Mouse (Mus musculus): Measurements from ENCODE around the gene Sept6.

The Sept6 gene

GRCm38 (mm10) chrX:36991694-36992093, at the start of gene Sept6:
TSS of gene Sept6 (minus strand) at chrX:36991794.
- TF ChIP-seq GATA4 (IDR thresholded peaks at IDR 0.05; ENCODE audit: insufficient replicate concordance, low read length): no peak

DNA sequence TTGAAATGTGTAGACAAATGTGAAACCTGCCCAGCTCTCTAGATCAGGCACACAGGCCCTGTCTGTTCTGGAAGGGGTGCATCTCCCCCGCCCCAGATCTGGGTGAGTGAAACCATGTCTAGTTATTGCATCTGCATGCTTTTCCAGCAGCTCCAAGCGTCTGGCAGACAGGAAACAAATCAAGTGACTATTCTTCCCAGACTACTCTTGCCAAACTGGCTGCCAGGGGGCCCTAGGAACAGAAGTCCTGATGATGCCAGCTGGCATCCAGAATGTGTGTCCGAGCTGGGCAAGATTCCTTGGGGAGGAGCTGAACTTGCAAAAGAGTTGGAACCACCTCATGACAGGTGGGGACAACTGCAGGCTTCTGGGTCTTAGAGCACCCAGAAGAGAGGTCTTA, 36.8 kb upstream of the Sept6 start:
- TF ChIP-seq GATA4 (IDR thresholded peaks at IDR 0.05; ENCODE audit: insufficient replicate concordance, low read length): no peak

- no peak for TF ChIP-seq GATA4 (IDR thresholded peaks at IDR 0.05; ENCODE audit: insufficient replicate concordance, low read length)
These were observed 32.2 kb upstream of the Sept6 start for GRCm38 (mm10) chrX:37023652-37024309.

DNA sequence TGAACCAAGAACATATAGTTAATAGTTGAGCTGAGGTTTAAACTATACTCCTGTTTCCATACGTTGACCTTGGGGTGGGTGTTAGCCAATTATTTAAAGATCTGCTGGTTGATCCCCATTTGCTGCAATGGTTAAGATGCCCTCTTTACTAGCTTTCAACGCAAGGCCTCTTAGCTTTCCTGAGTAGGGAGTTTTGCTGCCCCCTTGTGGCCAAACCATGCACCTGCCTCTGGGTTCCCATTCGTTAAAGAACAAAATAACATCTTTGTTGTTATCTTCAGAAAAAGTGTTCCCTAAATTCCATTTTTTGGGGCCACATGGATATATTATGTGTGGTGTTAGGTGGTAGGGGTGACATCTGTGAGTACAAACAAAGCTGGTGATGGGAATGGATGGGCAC, 31.1 kb upstream of the Sept6 start:
- no peak for TF ChIP-seq GATA4 (IDR thresholded peaks at IDR 0.05; ENCODE audit: insufficient replicate concordance, low read length)

DNA sequence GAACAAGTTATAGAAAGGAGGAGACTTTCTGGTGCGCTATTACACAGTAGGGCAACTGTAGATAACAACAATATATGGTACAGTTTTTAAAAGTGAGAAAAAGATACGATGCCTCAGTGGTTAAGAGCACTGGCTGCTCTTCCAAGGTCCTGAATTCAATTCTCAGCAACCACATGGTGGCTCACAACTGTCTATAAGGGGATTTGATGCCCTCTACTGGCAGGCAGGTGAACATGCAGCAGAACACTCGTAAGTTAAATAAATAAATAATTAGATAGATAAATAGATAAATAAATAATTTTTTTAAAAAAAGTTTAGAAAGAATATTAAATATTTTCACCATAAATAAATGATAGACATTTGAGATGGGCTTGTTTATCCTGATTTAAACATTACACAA, 27.5 kb upstream of the Sept6 start:
- TF ChIP-seq GATA4 (IDR thresholded peaks at IDR 0.05; ENCODE audit: insufficient replicate concordance, low read length): no peak

GRCm38 (mm10) chrX:37018150-37018654, 26.6 kb upstream of the Sept6 start:
- no peak for TF ChIP-seq GATA4 (IDR thresholded peaks at IDR 0.05; ENCODE audit: insufficient replicate concordance, low read length)

GRCm38 (mm10) chrX:37013870-37014269, 22.3 kb upstream of the Sept6 start:
- TF ChIP-seq GATA4 (IDR thresholded peaks at IDR 0.05; ENCODE audit: insufficient replicate concordance, low read length): no peak

- no peak for TF ChIP-seq GATA4 (IDR thresholded peaks at IDR 0.05; ENCODE audit: insufficient replicate concordance, low read length)
These were observed 555 bp downstream of the Sept6 start for GRCm38 (mm10) chrX:36991039-36991438.

GRCm38 (mm10) chrX:36989752-36990404, 1.7 kb downstream of the Sept6 start:
- TF ChIP-seq GATA4 (IDR thresholded peaks at IDR 0.05; ENCODE audit: insufficient replicate concordance, low read length): no peak

DNA sequence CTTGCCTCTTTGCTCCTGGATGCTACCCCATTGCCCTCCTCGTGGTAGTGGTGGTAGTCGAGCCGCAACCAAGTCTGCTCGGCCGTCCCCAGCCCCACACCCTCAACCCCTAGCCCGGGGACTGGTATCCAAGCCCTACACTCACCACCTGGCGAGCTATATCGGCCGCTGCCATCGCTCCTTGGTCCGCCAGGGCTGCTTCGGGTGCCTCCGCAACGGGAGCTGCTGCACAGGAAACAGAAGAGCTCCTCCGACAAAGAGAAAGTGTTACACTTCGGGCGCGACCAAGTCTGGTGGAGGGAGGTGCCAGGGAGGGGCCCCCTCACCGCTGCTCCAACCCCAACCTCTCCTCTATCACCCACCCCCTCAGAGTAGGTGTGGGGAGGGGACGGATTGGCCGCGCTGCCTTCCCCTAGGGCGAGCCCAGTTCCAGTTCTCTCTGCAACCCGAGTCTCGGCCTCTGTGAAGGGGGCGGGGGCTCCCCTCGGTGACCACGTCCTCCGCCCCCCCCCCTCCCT, 2.3 kb downstream of the Sept6 start:
- TF ChIP-seq GATA4 (IDR thresholded peaks at IDR 0.05; ENCODE audit: insufficient replicate concordance, low read length): no peak

GRCm38 (mm10) chrX:36988754-36989153, 2.8 kb downstream of the Sept6 start:
- no peak for TF ChIP-seq GATA4 (IDR thresholded peaks at IDR 0.05; ENCODE audit: insufficient replicate concordance, low read length)

DNA sequence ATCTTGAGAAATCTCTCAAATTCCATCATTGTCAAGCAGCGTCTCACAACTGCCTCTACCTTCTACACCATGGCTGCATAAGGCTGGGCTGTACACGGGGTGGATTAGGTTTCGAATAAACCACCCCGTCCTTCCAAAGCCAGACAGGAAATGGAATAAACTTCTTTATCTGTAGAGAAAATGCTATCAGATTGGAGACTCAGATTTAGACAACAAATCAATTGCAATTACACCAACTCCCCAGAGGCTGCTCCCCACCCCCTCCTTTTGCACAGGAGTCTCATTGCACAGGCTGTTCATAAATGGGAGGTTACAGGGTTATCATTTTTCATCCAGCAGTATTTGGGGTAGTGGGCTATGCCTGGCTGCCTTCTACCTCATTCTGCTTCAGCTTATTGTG, 3.7 kb downstream of the Sept6 start:
- no peak for TF ChIP-seq GATA4 (IDR thresholded peaks at IDR 0.05; ENCODE audit: insufficient replicate concordance, low read length)

DNA sequence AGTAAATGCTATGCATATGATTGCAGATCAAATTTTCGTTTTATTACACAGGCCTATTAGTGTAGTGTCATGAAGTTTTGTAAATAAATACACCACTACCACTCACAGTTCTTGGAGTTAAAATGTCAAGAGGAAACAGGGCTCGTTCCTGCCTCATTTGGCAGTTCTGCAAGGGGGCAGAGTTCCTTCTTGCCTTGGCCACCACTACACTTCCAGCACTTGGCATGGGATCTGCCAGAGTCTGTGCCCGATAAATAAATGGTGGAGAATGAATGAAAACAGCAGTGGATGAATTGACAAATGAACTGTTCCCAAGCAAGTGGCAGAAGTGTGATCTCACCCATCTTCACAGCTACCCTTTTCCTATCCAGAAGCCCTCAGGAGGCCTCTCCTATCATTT, 6.6 kb downstream of the Sept6 start:
- TF ChIP-seq GATA4 (IDR thresholded peaks at IDR 0.05; ENCODE audit: insufficient replicate concordance, low read length): no peak

- no peak for TF ChIP-seq GATA4 (IDR thresholded peaks at IDR 0.05; ENCODE audit: insufficient replicate concordance, low read length)
These were observed 7.8 kb downstream of the Sept6 start for GRCm38 (mm10) chrX:36983654-36984311.

GRCm38 (mm10) chrX:36982892-36983653, 8.5 kb downstream of the Sept6 start:
- TF ChIP-seq GATA4 (IDR thresholded peaks at IDR 0.05; ENCODE audit: insufficient replicate concordance, low read length): no peak
